Mouse (Mus musculus) urinary bladder, postnatal 36 days (tissue): Measurements from ENCODE around the gene Nipsnap1.

ENCODE experiments used
- DNase-seq, 2 experiments: peaks; one replicate each; pipeline ENCODE4 v3.0.0; 2022; ENCODE audit warnings: low spot score in 2 of 2, mixed read lengths in 1 of 2

Gene Nipsnap1

GRCm38 (mm10) chr11:4873755-4874475, at the start of gene Nipsnap1:
Gene Nipsnap1, plus strand, starts transcription at chr11:4873951.
- DNase-seq: peak; percentile 55 to 75

- no peak for DNase-seq
Measured at GRCm38 (mm10) chr11:4826152-4826778, 47.5 kb upstream of the Nipsnap1 start.

GRCm38 (mm10) chr11:4827340-4827739, 46.4 kb upstream of the Nipsnap1 start:
- DNase-seq: no peak

GRCm38 (mm10) chr11:4827916-4828315, 45.8 kb upstream of the Nipsnap1 start:
- DNase-seq: no peak

GRCm38 (mm10) chr11:4831066-4831465, 42.7 kb upstream of the Nipsnap1 start:
- no peak for DNase-seq

- DNase-seq: no peak
Measured at GRCm38 (mm10) chr11:4833295-4833939, 40.3 kb upstream of the Nipsnap1 start.

GRCm38 (mm10) chr11:4835436-4835835, 38.3 kb upstream of the Nipsnap1 start:
- DNase-seq: no peak

- peak; percentile 16 to 20 for DNase-seq
Measured at GRCm38 (mm10) chr11:4836755-4837154, 37.0 kb upstream of the Nipsnap1 start.

- DNase-seq: no peak
Measured at GRCm38 (mm10) chr11:4837342-4837741, 36.4 kb upstream of the Nipsnap1 start.

GRCm38 (mm10) chr11:4838235-4838634, 35.5 kb upstream of the Nipsnap1 start:
- DNase-seq: no peak

GRCm38 (mm10) chr11:4840942-4841526, 32.7 kb upstream of the Nipsnap1 start:
- DNase-seq: no peak

GRCm38 (mm10) chr11:4848483-4849248, 25.1 kb upstream of the Nipsnap1 start:
- peak; percentile 16 to 42 for DNase-seq

- DNase-seq: peak; percentile 97 to 98
Measured at GRCm38 (mm10) chr11:4849258-4849943, 24.4 kb upstream of the Nipsnap1 start, which contains the start of gene Nf2. Gene Nf2, minus strand, starts transcription at chr11:4849536.

GRCm38 (mm10) chr11:4850404-4850803, 23.3 kb upstream of the Nipsnap1 start:
- no peak for DNase-seq

GRCm38 (mm10) chr11:4853021-4853420, 20.7 kb upstream of the Nipsnap1 start:
- DNase-seq: no peak

- no peak for DNase-seq
Measured at GRCm38 (mm10) chr11:4854181-4854580, 19.6 kb upstream of the Nipsnap1 start.

- no peak for DNase-seq
Measured at GRCm38 (mm10) chr11:4858416-4858815, 15.3 kb upstream of the Nipsnap1 start.

GRCm38 (mm10) chr11:4860986-4861385, 12.8 kb upstream of the Nipsnap1 start:
- DNase-seq: peak in 1 of 2 experiments; percentile 46

GRCm38 (mm10) chr11:4861816-4862604, 11.7 kb upstream of the Nipsnap1 start:
- no peak for DNase-seq

- DNase-seq: no peak
Measured at GRCm38 (mm10) chr11:4862730-4863129, 11.0 kb upstream of the Nipsnap1 start.
